Mouse (Mus musculus) Patski (cell line): ENCODE results near the gene Rassf3. TPM values are rescaled to one million over a fixed set of nuclear protein-coding genes. Genes with fewer than 3 reads are reported as not detected.

ENCODE experiments used
- ATAC-seq: fragments of 100-300 bp; one replicate; pipeline ENCODE4 v1.8.0; 2021
- CTCF ChIA-PET: fragments of 350-600 bp; sonication (Branson Sonifier 250); formaldehyde crosslinking; loops from one replicate; lab custom pipeline; 2022; ENCODE audit warnings: inconsistent platforms; lab: Charles Lee
- POLR2A ChIA-PET: fragments of 350-600 bp; sonication (Branson Sonifier 250); formaldehyde crosslinking; loops from one replicate; lab custom pipeline; 2022; ENCODE audit warnings: antibody characterized with exemption, inconsistent platforms; lab: Charles Lee
- DNase-seq: peaks from one replicate; pipeline ENCODE4 v3.0.0-alpha.2; 2011; ENCODE audit warnings: low read depth, low spot score
- H3K27me3 ChIP-seq: fragments of 371-371 bp; one replicate; pipeline ENCODE4 v1.5.1; 2021
- CTCF ChIP-seq: fragments of 100-300 bp; IDR thresholded peaks from one replicate; pipeline ENCODE4 v1.5.1; 2021
- in situ Hi-C: fragments of 300-500 bp; cut with MboI; formaldehyde crosslinking; loops from 3 replicates; pipeline ENCODE4 v1.11.1; 2018; ENCODE audit warnings: low pct_unique_long_range_greater_than_20kb, mixed read lengths
- polyA plus RNA-seq: library from polyadenylated mRNA; unstranded; gene quantifications from one replicate; pipeline ENCODE4 v1.2.3, GENCODE M21; 2021

The Rassf3 gene
- polyA plus RNA-seq, 1 experiment from 2014 or later = 27.0 TPM

DNA sequence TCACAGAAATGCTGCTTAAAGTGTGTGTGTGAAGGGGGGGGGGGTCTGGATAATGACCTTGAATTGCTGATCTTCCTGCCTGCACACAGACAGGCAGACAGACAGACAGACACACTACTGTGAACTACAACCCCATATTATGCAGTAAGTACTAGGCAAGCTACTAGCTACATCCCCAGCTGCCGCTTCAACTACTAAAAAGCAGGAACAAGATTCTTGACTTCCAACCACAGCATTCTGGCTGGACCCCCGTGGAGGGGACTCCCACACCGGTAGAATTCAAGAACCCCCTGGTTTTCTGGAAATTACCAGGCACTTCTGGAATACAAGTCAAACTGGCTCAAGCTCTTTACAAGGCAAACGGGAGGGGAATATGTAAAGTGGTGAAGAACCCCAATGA is 1.9 kb downstream of the Rassf3 start:
- H3K27me3 ChIP-seq = no peaks in the 10 kb centered on the region
- TF ChIP-seq CTCF = no peak
- in situ Hi-C loops = no loop called here
- DNase-seq (no peak), ATAC-seq (no peak)
- POLR2A ChIA-PET = interaction anchor here (0.7 to 2.1 kb wide), 2 partner anchors 12 to 1703 kb away, joined by 4 to 8 read pairs; no protein-coding TSS in a partner anchor
- CTCF ChIA-PET = interaction anchor here (0.7 to 1.7 kb wide), 3 partner anchors 35 to 65 kb away, joined by 3 to 4 read pairs (median 3); no protein-coding TSS in a partner anchor

- in situ Hi-C loops = no loop called here
- no peaks in the 10 kb centered on the region for H3K27me3 ChIP-seq
- ChIA-PET POLR2A (interaction anchor here (0.7 to 2.1 kb wide), 2 partner anchors 12 to 1703 kb away, joined by 4 to 8 read pairs; no protein-coding TSS in a partner anchor), CTCF (interaction anchor here (1.1 to 1.7 kb wide), 2 partner anchors 36 to 57 kb away, joined by 3 to 4 read pairs; no protein-coding TSS in a partner anchor)
- DNase-seq = no peak
- no peak for ATAC-seq
- TF ChIP-seq CTCF = no peak
Measured at GRCm38 (mm10) chr10:121473723-121474215, 2.4 kb downstream of the Rassf3 start.

DNA sequence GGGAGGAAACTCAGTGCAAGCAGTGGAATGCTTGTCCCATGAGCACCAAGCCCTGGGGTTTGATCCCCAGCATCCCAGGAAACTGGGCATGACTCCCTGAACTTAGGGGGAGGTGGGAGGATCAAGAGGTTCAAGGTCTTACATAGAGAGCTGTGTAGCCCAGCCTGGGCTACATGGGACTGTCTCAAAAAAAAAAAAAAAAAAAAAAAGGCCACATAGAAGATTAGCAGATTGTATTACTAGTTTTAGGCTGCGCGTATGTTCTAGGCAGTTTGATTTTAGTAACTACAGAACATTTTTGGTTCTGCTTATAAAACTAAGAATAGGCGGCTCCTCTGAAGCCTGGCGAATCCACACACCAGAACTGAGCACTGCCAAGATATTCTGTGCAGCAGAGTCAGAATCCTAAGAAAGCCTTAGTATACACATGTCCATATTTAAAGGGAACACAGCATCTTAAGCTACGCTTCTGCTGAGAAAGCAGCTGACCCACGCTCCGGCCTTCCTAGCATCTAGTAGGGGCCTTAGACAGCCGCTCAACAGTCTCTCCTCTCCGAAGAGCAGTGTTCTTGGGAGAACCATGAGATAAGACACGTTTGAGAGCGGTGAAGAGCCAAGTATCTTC is 3.4 kb downstream of the Rassf3 start:
- no peak for ATAC-seq
- POLR2A ChIA-PET = interaction anchor here (1.0 kb wide), 1 partner anchor 10 kb away, joined by 4 read pairs; no protein-coding TSS in a partner anchor
- TF ChIP-seq CTCF = no peak
- no peak for DNase-seq
- CTCF ChIA-PET = interaction anchor here (2.0 kb wide), 1 partner anchor 11 kb away, joined by 8 read pairs; no protein-coding TSS in a partner anchor
- H3K27me3 ChIP-seq = no peaks in the 10 kb centered on the region
- in situ Hi-C loops = no loop called here

DNA sequence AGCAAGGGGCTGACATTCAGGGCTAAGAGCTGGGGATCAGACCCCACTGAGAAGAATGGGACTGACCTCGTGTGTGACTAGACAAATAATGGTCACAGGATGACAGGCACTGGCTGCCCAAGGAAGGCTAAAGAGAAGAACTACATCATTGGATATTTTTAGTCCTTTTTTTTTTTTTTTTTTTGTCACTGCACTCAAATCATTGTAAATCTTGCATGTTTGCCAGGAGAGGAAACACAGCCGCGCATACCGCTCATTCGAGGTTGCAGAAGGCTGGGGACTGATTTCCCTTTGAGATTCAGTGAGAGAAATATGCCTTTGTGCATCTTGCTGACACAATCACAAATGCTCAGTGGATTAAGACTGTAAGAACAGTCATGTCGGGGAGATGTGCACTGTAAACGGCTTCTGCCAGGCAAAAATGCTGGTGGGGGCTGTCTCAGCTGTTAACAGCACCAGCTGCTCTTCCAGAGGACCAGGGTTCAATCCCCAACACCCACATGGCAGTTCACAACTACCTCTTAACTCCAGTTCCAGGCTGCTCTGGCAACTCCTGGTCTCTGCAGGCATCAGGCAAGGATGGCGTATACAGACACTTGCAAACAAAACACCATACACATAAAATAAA is 4.5 kb downstream of the Rassf3 start:
- POLR2A ChIA-PET = interaction anchor here (0.7 to 1.0 kb wide), 3 partner anchors 9 to 107 kb away, joined by 3 to 5 read pairs (median 4); partner anchors contain the start of gene Gns
- ATAC-seq (no peak), DNase-seq (no peak)
- no peaks in the 10 kb centered on the region for H3K27me3 ChIP-seq
- in situ Hi-C loops = no loop called here
- no peak for TF ChIP-seq CTCF
- CTCF ChIA-PET = interaction anchor here (2.0 kb wide), 1 partner anchor 10 kb away, joined by 8 read pairs; no protein-coding TSS in a partner anchor

DNA sequence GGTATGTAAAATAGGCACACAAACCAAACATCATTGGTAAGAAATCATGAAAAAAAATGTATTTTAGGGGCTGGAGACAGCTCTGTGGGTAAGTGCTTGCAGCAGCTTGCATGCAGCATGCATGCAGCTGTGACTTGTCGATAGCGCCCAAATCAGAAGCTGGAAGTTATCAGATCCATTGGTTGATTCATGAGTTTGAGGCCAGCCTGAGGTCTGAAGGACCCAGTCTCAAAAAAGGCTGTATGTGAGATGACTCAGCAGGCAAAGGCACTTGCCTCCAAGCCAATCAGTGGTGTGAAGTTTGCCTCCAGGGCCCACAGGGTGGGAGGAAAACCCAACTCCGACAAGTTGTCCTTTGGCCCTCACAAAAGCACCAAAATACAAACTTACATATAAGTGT is 6.5 kb downstream of the Rassf3 start:
- no peak for ATAC-seq
- no peak for DNase-seq
- no peak for TF ChIP-seq CTCF
- ChIA-PET CTCF (no interaction called here), POLR2A (no interaction called here)
- no peaks in the 10 kb centered on the region for H3K27me3 ChIP-seq
- in situ Hi-C loops = loop anchor here (10.0 kb wide), 1 partner anchor 55 kb away; no protein-coding TSS in a partner anchor

DNA sequence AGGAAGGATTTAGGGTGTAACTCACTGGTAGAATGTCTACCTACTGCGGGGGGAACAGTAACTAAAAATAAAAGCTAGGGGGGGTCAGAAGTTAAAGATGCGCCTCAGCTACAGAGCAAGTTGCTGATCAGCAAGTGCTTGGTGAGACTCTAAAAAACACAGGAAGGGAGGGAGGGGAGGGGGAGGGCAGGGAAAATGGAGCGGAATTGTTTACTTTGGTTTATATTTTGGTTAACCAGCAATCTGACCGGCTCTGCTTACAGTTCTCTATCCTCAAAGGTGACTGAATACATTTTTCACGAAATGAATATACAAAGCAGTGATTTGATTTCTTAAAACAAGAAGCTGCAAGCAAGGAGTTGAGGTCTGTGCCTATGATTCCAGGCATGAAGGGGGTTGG is 7.2 kb downstream of the Rassf3 start:
- ChIA-PET CTCF (no interaction called here), POLR2A (no interaction called here)

GRCm38 (mm10) chr10:121468261-121468660 is 7.9 kb downstream of the Rassf3 start:
- H3K27me3 ChIP-seq = no peaks in the 10 kb centered on the region
- POLR2A ChIA-PET = no interaction called here
- CTCF ChIA-PET = no interaction called here
- DNase-seq (no peak), ATAC-seq (no peak)
- in situ Hi-C loops = loop anchor here (10.0 kb wide), 1 partner anchor 53 kb away; no protein-coding TSS in a partner anchor
- no peak for TF ChIP-seq CTCF

More for the DNA sequence above, 7.2 kb downstream of the Rassf3 start:
- no peaks in the 10 kb centered on the region for H3K27me3 ChIP-seq
- TF ChIP-seq CTCF = no peak
- in situ Hi-C loops = loop anchor here (10.0 kb wide), 1 partner anchor 54 kb away; no protein-coding TSS in a partner anchor
- ATAC-seq (no peak), DNase-seq (no peak)

GRCm38 (mm10) chr10:121467792-121468191 is 8.4 kb downstream of the Rassf3 start:
- POLR2A ChIA-PET = no interaction called here
- no peak for TF ChIP-seq CTCF
- in situ Hi-C loops = loop anchor here (10.0 kb wide), 1 partner anchor 53 kb away; no protein-coding TSS in a partner anchor
- ATAC-seq = no peak
- no peak for DNase-seq
- CTCF ChIA-PET = no interaction called here
- H3K27me3 ChIP-seq = no peaks in the 10 kb centered on the region

- in situ Hi-C loops = loop anchor here (10.0 kb wide), 1 partner anchor 52 kb away; no protein-coding TSS in a partner anchor
- no peak for ATAC-seq
- ChIA-PET POLR2A (interaction anchor here (1.0 kb wide), 1 partner anchor 15 kb away, joined by 3 read pairs; no protein-coding TSS in a partner anchor), CTCF (no interaction called here)
- TF ChIP-seq CTCF = no peak
- no peaks in the 10 kb centered on the region for H3K27me3 ChIP-seq
- no peak for DNase-seq
Measured at GRCm38 (mm10) chr10:121467016-121467415, 9.1 kb downstream of the Rassf3 start.

- no peak for DNase-seq
- POLR2A ChIA-PET = no interaction called here
- no peak for TF ChIP-seq CTCF
- ATAC-seq = no peak
- no peaks in the 10 kb centered on the region for H3K27me3 ChIP-seq
- CTCF ChIA-PET = no interaction called here
- in situ Hi-C loops = loop anchor here (10.0 kb wide), 1 partner anchor 50 kb away; no protein-coding TSS in a partner anchor
Measured at GRCm38 (mm10) chr10:121465033-121465432, 11.1 kb downstream of the Rassf3 start.
